Comparison of ENCODE assay signal across 9 mouse cellular contexts in the genomic region with DNA sequence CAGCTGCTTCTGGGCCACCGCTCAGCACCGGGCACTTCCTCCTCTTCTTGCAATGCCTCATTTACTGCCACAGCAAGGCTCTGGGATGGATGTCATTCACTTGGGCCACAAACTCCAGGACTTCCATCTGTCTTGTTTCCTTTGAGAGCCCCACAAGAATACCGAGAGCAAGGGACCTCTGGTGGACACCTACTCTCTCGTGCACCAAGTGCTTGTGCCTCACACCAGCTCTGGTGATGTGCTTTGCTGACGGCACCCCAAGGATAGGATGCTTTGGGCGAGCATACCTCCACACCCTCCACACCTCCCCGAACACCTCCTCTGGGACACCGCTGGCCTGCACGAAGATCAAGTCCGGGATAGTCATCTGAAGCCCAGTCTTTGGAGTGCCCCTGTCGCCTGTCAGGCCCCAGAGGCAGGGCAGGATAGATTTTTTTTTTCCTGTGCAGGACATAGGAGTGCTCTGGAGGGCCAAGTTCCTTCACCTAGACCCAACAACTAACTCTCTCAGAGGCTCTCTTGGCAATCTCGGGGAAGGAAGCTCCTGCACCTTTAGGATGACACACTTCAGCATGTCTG. TPM values are rescaled to one million over a fixed set of nuclear protein-coding genes. Genes with fewer than 3 reads are reported as not detected.
DNase-seq lines count a peak whose midpoint lies in the region; ATAC-seq and TF ChIP-seq lines count a peak whose summit lies in the region.
"Had no signal": no experiment of that assay in that cellular context is flagged by ENCODE, and none has a peak within 500 bp of the region (broad histone marks: within the 10 kb centered on the region; RNA-seq: fewer than 3 reads in every experiment).

No protein-coding gene starts in this region.

- no peak for TF ChIP-seq POLR2A in heart, adult 2 months (IDR thresholded peaks at IDR 0.05; ENCODE audit: insufficient read depth, low read depth, low read length)
- no peak for TF ChIP-seq POLR2A in limb, embryonic 14.5 days (IDR thresholded peaks at IDR 0.05; ENCODE audit: borderline replicate concordance, extremely low read depth, insufficient read depth, insufficient read length)

- H3K9me3 ChIP-seq in limb, embryonic 14.5 days (ENCODE audit: control insufficient read depth, low read length) = no peaks in the 10 kb centered on the region

- peak; percentile 78 for DNase-seq in heart, adult 11 months
- DNase-seq in heart, adult 2 months = no peak
- DNase-seq in thymus, postnatal 4 days = peak; percentile 3
- DNase-seq in thymus, postnatal 14 days = no peak
- no peak for DNase-seq in limb, embryonic 14.5 days (ENCODE audit: low spot score)
- DNase-seq in adrenal gland, postnatal 36 days = no peak
- no peak for DNase-seq in gastrocnemius, postnatal 14 days
- DNase-seq in left cerebral cortex, postnatal 10 days (ENCODE audit: extremely low spot score in 1 of 2, low spot score in 2 of 2) = no peak

- no peaks in the 10 kb centered on the region for H3K27me3 ChIP-seq in heart, adult 2 months (ENCODE audit: control insufficient read depth, insufficient read depth, low read length)
- peaks cover 5% of the 10 kb centered on the region; the same call in 1 of the 2 replicates for H3K27me3 ChIP-seq in limb, embryonic 14.5 days (ENCODE audit: control insufficient read depth, insufficient read depth, low read length)

- H3K36me3 ChIP-seq in heart, adult 2 months (ENCODE audit: control insufficient read depth, insufficient read depth, low read length) = no peaks in the 10 kb centered on the region
- H3K36me3 ChIP-seq in limb, embryonic 14.5 days (ENCODE audit: control insufficient read depth, insufficient read depth, low read length) = no peaks in the 10 kb centered on the region

- no peaks in the 10 kb centered on the region for H3K4me1 ChIP-seq in heart, adult 2 months (ENCODE audit: control insufficient read depth, insufficient read depth, low read length)
- H3K4me1 ChIP-seq in limb, embryonic 14.5 days (ENCODE audit: control insufficient read depth, insufficient read depth, low read length) = no peaks in the 10 kb centered on the region

- no peak overlapping the region for H3K4me3 ChIP-seq in heart, adult 2 months
- H3K4me3 ChIP-seq in limb, embryonic 14.5 days (replicated peaks; ENCODE audit: low read length) = peak overlapping the region; percentile 51
- H3K4me3 ChIP-seq: myocyte had no signal

- no peak for TF ChIP-seq CTCF in heart, adult 2 months (IDR thresholded peaks at IDR 0.05)

- ATAC-seq in limb, embryonic 14.5 days (ENCODE audit: low FRiP score, low read depth) = no peak

- no peak overlapping the region for H3K27ac ChIP-seq in heart, adult 2 months
- H3K27ac ChIP-seq in limb, embryonic 14.5 days (replicated peaks; ENCODE audit: low read depth, low read length) = no peak overlapping the region

- no peak for TF ChIP-seq EP300 in heart, adult 2 months (IDR thresholded peaks at IDR 0.05; ENCODE audit: insufficient read depth, low read depth, low read length)

- no peak overlapping the region for H3K9ac ChIP-seq in heart, adult 2 months (ENCODE audit: low read depth, low read length)
- peak overlapping the region; percentile 74 for H3K9ac ChIP-seq in limb, embryonic 14.5 days (ENCODE audit: low read depth, low read length, severe bottlenecking)

- WGBS in heart, adult 2 months = 58% methylated on average over 12 of the region's 12 CpGs
- 50% methylated on average over 12 of the region's 12 CpGs for WGBS in limb, embryonic 14.5 days

- intact Hi-C loops in heart, adult 2 months (cut with DNase I) = no loop called here
- intact Hi-C loops in gastrocnemius, postnatal 14 days (cut with DNase I; ENCODE audit: low total_unique reads) = no loop called here
- intact Hi-C loops in left cerebral cortex, postnatal 10 days (cut with DNase I) = no loop called here

- H3K79me2 ChIP-seq in heart, adult 2 months (replicated peaks; ENCODE audit: control insufficient read depth, insufficient read depth, low read length) = no peaks in the 10 kb centered on the region

- peak overlapping the region; percentile 61 for H3K4me2 ChIP-seq in limb, embryonic 14.5 days (replicated peaks; ENCODE audit: low read depth, low read length, severe bottlenecking)

RNA-seq across cellular contexts. Expression of gene 1700018G05Rik, which starts 4.9 kb away (rescaled TPM):
- not detected for total RNA-seq in heart, adult 2 months (2021)
- polyA plus RNA-seq in heart, adult 2 months (2012; rRNA removed) = not detected in 2 replicates
- not detected in 2 replicates for polyA plus RNA-seq in limb, embryonic 14.5 days (2012; rRNA removed)
- polyA plus RNA-seq in limb, embryonic 14.5 days (2014; fragmentation: Nextera tagmentation; extraction: Ambion mirVana) = not detected in 2 replicates
- 1 to 10 TPM in 1 of 2 experiments, not detected in 1; 1.6 TPM for total RNA-seq in adrenal gland, postnatal 36 days (2021)
- total RNA-seq in gastrocnemius, postnatal 14 days (2021) = not detected
- not detected for total RNA-seq in left cerebral cortex, postnatal 10 days (2021)
- polyA plus RNA-seq: myocyte had no signal

RNA-seq across cellular contexts. Expression of gene 1700011M02Rik, which starts 24.4 kb away (rescaled TPM):
- not detected for total RNA-seq in heart, adult 2 months (2021)
- not detected in 2 replicates for polyA plus RNA-seq in heart, adult 2 months (2012; rRNA removed)
- polyA plus RNA-seq in limb, embryonic 14.5 days (2012; rRNA removed) = not detected in 2 replicates
- not detected in 2 replicates for polyA plus RNA-seq in limb, embryonic 14.5 days (2014; fragmentation: Nextera tagmentation; extraction: Ambion mirVana)
- not detected for total RNA-seq in adrenal gland, postnatal 36 days (2021)
- total RNA-seq in gastrocnemius, postnatal 14 days (2021) = not detected
- not detected for total RNA-seq in left cerebral cortex, postnatal 10 days (2021)
- polyA plus RNA-seq: myocyte had no signal

RNA-seq across cellular contexts. Expression of gene Dmrtc1a, which starts 24.6 kb away (rescaled TPM):
- under 1 TPM in 1 of 2 experiments, not detected in 1; 0.21 TPM for total RNA-seq in heart, adult 2 months (2021)
- polyA plus RNA-seq in heart, adult 2 months (2012; rRNA removed) = 0.20 and 0.25 TPM in 2 replicates
- 0.55 and 1.1 TPM in 2 replicates for polyA plus RNA-seq in limb, embryonic 14.5 days (2012; rRNA removed)
- 0.94 and 1.0 TPM in 2 replicates for polyA plus RNA-seq in limb, embryonic 14.5 days (2014; fragmentation: Nextera tagmentation; extraction: Ambion mirVana)
- total RNA-seq in adrenal gland, postnatal 36 days (2021) = under 1 TPM; 0.36 to 0.46 TPM
- total RNA-seq in gastrocnemius, postnatal 14 days (2021) = not detected
- total RNA-seq in left cerebral cortex, postnatal 10 days (2021) = 1 to 10 TPM; 1.4 to 1.9 TPM
- polyA plus RNA-seq: myocyte had no signal

Comparison
In these comparisons a context has a peak if more than half of its experiments do, and no peak if none do; other contexts are left out.
1. DNase-seq: peak in heart, adult 11 months (single experiment) and thymus, postnatal 4 days (single experiment); none in heart, adult 2 months (0 of 2), thymus, postnatal 14 days (single experiment), limb, embryonic 14.5 days (single experiment), adrenal gland, postnatal 36 days (0 of 2), gastrocnemius, postnatal 14 days (single experiment) and left cerebral cortex, postnatal 10 days (0 of 2).